Mouse (Mus musculus): Measurements from ENCODE around the gene Btbd35f3. TPM values are rescaled to one million over a fixed set of nuclear protein-coding genes. Genes with fewer than 3 reads are reported as not detected.
"Not testable (repeated sequence)": the region's sequence is repeated elsewhere in the genome, so short reads cannot be mapped to it uniquely, and the experiment has no call there.

The Btbd35f3 gene
- total RNA-seq (2021), result not detected
- long read RNA-seq, result 0 reads

DNA sequence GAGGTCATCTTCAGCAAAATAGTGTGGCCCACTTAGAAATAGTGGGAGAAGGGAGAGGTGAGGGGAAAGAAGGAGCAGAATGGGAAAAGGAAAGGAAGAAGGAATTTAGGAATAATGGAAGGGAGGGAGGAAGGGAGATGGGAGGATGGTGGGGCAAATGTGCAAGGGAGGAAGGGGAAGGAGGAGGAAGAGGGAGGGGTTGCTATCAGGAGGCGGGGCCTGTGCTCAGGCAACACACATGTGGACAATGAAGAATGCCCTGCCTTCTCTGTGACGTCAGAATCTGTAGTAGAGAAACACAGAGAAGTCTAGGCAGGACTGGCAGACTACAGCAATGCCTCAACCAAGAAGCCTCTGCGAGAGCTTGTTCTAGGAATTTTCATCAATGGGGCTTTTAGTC, at the start of gene Btbd35f3:
TSS of gene Btbd35f3 (plus strand) at position 301 of the 400 bp plus-strand sequence.
- not testable (repeated sequence) for DNase-seq (ENCODE audit: low spot score in 2 of 2)

Other genes starting within 250 kb of the Btbd35f3 start
- not detected for gene Btbd35f16, start 80.7 kb upstream of the Btbd35f3 start, total RNA-seq (2021)
- not detected for gene Btbd35f28, start 158.9 kb downstream of the Btbd35f3 start, total RNA-seq (2021)